Mouse (Mus musculus): Measurements from ENCODE around the gene Erbb2.

GRCm38 (mm10) chr11:98386596-98386995 is 25.7 kb upstream of the Erbb2 start:
- no peak for TF ChIP-seq POLR2A (IDR thresholded peaks at IDR 0.05; ENCODE audit: extremely low read depth, insufficient read depth, low read length)
- TF ChIP-seq CTCF (IDR thresholded peaks at IDR 0.05; ENCODE audit: extremely low read depth, insufficient read depth, low read length) = no peak
